In the genomic region with DNA sequence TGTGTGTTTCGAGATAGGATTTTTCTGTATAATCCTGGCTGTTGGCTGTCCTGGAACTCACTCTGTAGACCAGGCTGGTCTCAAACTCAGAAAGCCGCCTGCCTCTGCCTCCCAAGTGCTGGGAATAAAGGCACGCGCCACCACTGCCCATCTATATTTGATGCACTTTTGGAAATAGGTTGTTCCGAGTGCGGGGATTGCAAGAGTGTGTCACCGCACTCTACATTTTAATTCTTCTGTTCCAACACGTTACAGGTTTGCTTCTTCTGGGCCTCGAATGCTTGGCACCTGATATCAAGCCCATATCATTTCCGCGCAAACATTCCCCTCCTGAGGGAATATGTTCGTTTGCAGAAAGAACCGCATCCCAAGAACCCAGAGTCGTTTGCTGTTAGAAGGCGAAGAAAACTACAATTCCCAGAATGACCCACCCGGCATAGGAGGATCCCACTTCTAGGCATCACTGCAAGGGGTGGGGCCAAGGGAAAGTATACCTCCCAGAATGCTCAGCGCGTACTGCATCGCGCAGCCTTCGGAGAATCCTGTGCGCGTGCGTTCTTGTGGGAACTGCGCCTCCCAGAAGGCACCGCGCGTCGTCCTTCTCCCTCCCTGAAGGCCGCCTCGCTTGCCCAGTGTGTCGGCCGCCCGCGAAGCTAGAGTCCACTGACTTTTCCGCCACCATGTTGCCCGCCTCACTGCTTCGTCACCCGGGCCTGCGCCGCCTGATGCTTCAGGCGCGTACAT, we compare ENCODE assay signal across 1 mouse cellular context.
A peak's percentile ranks its signal among the peaks of the same experiment; 100 is the strongest.
TF ChIP-seq lines count a peak whose summit lies in the region.

No protein-coding gene starts in this region.

TF ChIP-seq in CH12.LX, 34 proteins besides CTCF, POLR2A, EP300 and RAD21 (continued from another document):
- TF ChIP-seq MYC (IDR thresholded peaks at IDR 0.05; ENCODE audit: low read depth, low read length) (peak; percentile 89), KAT2A (IDR thresholded peaks at IDR 0.05; ENCODE audit: insufficient replicate concordance, low read length) (peak; percentile 87; the same call in 1 of the 2 replicates), JUND (conservative IDR thresholded peaks at IDR 0.05; ENCODE audit: low read depth, low read length) (no peak), RCOR1 (conservative IDR thresholded peaks at IDR 0.05; ENCODE audit: low read depth, low read length) (no peak; the same call in 1 of the 2 replicates), POLR2AphosphoS2 (IDR thresholded peaks at IDR 0.05; ENCODE audit: low read depth, low read length) (peak; percentile 56; the same call in 1 of the 2 replicates), UBTF (IDR thresholded peaks at IDR 0.05; ENCODE audit: low read depth, low read length) (no peak), ETS1 (conservative IDR thresholded peaks at IDR 0.05; ENCODE audit: low read depth, low read length) (0 out of 2 replicates have a peak, but pooled peaks have one; percentile 12), ELF1 (IDR thresholded peaks at IDR 0.05; ENCODE audit: low read depth, low read length) (0 out of 2 replicates have a peak, but pooled peaks have one; percentile 60), MAFK (IDR thresholded peaks at IDR 0.05; ENCODE audit: insufficient replicate concordance, low read length) (no peak), CHD2 (IDR thresholded peaks at IDR 0.05; ENCODE audit: low read length) (peak; percentile 8), TBP (conservative IDR thresholded peaks at IDR 0.05; ENCODE audit: low read depth, low read length) (no peak; the same call in 1 of the 2 replicates), ZMIZ1 (IDR thresholded peaks at IDR 0.05; ENCODE audit: low read depth, low read length) (peak; percentile 64; the same call in 1 of the 2 replicates), MXI1 (IDR thresholded peaks at IDR 0.05; ENCODE audit: low read depth, low read length) (peak; percentile 15; the same call in 1 of the 2 replicates), USF2 (conservative IDR thresholded peaks at IDR 0.05; ENCODE audit: low read depth, low read length) (no peak), IRF4 (IDR thresholded peaks at IDR 0.05; ENCODE audit: low read depth, low read length) (peak; percentile 36; the same call in 1 of the 2 replicates), PAX5 (IDR thresholded peaks at IDR 0.05; ENCODE audit: low read length) (no peak), E2F4 (IDR thresholded peaks at IDR 0.05; ENCODE audit: insufficient replicate concordance, low read depth, low read length) (no peak), SIN3A (IDR thresholded peaks at IDR 0.05; ENCODE audit: low read length) (peak; percentile 88), GABPA (IDR thresholded peaks at IDR 0.05; ENCODE audit: insufficient replicate concordance, low read depth, low read length) (peak; percentile 14; the same call in 1 of the 2 replicates), TCF12 (IDR thresholded peaks at IDR 0.05; ENCODE audit: low read depth, low read length) (peak; percentile 49), NRF1 (IDR thresholded peaks at IDR 0.05; ENCODE audit: low read depth, low read length) (peak; percentile 90), BHLHE40 (IDR thresholded peaks at IDR 0.05; ENCODE audit: low read depth, low read length) (no peak; the same call in 1 of the 2 replicates), MAX (IDR thresholded peaks at IDR 0.05; ENCODE audit: low read length) (peak; percentile 91; the same call in 1 of the 2 replicates), MAZ (IDR thresholded peaks at IDR 0.05; ENCODE audit: low read depth, low read length) (0 out of 2 replicates have a peak, but pooled peaks have one; percentile 66)
